Mouse (Mus musculus) cerebellum, postnatal 25 days (tissue): ENCODE results near the gene Hist1h4c.
"Not testable (repeated sequence)": the region's sequence is repeated elsewhere in the genome, so short reads cannot be mapped to it uniquely, and the experiment has no call there.

Experiments used
- DNase-seq, 2 experiments: peaks; one replicate each; pipeline ENCODE4 v3.0.0; 2021; ENCODE audit warnings: mixed read lengths in 2 of 2

Gene Hist1h4c

DNA sequence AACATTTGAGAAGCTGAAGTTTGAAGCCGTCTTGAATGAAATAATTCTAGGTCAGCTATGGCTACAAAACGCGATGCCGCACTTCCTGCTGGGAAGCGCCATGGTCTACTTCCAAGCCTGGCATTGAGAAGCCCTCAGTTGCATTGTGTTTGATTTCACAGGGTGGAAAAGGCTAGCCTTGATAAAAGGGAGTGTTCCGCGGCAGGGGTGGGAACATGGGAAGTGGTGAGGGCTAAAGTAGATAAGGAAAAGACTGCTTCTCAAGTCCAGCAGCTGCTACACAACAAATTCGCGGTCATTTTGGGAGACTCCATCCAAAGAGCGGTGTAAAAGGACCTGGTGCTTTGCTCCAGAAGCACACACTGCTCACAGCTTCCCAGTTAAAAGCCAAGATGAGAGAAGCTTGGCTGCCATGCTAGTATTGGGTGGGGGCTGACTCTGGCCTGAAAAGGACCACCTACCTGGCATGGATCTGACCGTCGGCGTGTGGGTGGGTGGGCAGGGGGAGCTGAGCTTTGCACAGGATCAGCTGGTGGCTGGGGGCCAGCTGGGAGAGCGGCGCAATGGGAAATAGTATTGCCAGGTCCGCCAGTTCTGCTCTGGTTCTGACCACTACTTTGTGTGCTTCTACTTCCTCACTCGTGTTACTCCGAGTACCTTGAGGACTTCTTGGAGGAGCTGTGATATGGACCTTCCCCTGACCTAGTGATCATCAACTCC is 30.4 kb upstream of the Hist1h4c start:
- DNase-seq: no peak

GRCm38 (mm10) chr13:23725213-23725612 is 27.0 kb upstream of the Hist1h4c start:
- DNase-seq: no peak

- no peak for DNase-seq
These were observed 26.0 kb upstream of the Hist1h4c start for GRCm38 (mm10) chr13:23724239-23724638.

GRCm38 (mm10) chr13:23717593-23718245 is 19.5 kb upstream of the Hist1h4c start:
- not testable (repeated sequence) for DNase-seq

GRCm38 (mm10) chr13:23717176-23717575 is 18.9 kb upstream of the Hist1h4c start:
- DNase-seq: no peak

DNA sequence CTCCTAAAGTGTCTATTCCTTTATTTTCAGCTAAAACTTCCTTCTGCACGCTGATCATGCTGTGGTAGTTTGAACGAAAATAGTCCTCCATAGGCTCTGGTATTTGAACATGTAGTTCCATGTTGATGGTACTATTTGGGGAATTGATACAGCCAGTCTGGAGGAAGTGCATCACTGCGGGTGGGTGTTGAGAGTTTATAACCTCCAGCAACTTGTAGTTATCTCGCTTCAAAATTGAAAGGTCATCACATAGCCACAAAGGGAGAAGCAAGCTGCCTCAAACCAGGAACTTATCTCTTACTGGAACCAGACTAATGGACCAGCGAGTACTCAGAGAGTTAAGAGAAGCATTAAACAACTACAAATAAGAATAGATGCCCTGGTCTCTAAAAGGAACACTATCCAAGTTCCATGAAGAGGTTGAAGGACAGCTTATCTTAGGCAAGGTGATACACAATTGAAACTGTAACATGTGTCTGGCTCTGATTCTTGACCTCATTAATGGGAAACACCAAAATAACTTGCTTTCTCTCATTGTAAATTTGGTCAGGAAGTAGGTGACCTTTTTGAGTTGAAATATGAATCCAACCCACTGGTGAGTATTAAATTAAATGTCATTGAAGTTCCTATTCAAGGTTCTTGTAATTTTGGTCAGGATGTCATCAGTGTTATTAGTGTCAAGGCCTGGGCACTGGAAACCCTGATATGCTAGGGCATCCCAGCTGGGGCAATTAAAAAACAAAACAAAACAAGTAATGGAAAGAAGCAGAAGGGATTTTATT is 18.2 kb upstream of the Hist1h4c start:
- DNase-seq: no peak

DNA sequence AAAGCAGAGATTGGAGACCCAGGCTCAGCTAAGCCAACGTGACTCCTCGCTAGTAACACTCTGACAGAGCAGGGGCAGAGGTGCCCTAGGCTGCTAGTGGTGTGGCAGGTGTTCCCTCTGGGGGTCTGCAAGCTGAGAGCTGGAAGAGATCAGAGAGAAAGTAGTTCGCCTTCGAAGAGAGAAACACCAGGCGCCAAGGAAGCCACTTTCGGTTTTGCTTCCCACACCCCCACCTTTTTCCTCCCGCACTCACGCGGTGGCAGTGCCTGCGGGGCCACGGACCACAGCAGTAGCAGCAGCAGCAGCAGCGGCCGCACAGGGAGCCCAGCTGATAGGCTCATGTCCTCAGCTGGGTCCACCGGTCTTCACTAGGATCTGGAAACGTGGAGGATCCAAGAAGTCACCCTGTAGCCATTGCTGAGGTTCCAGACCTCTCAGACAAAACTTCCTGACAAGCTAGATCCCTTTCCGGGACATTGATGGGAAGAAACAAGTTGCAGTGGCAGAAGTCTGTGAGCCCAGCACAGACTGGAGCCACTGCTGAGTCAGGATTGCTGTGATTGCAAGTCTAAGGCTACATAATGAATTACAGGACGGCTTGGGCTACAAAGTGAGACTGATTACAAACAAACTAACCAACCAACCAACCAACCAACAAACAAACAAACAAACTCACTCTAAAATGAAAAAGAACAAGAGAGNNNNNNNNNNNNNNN is 12.3 kb upstream of the Hist1h4c start, which contains the start of gene Hfe:
Gene Hfe, minus strand, starts transcription at position 481 of the 716 bp plus-strand sequence.
- DNase-seq: peak; percentile 23 to 24

- DNase-seq: no peak
These were observed 11.6 kb upstream of the Hist1h4c start for GRCm38 (mm10) chr13:23709714-23710373.

GRCm38 (mm10) chr13:23708654-23709053 is 10.4 kb upstream of the Hist1h4c start:
- DNase-seq: no peak

DNA sequence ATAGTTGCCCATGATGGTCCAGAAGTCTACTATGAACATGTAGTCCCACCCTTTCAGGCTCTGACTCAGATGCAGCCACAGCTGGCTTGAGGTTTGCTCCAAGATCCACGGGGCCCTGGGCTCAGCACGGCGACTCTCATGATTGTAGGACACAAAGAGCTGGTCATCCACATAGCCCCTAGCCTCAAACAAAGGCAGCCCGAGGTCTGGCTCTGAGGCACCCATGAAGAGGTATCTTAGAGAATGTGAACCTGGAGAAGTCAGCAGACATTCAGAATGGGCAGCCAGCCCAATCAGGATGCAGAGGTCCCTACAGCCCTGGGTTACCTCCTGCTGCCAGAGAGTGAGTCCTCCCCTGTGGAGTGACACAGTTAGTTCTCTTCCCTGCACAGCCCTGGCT is 9.8 kb upstream of the Hist1h4c start:
- DNase-seq: no peak

DNA sequence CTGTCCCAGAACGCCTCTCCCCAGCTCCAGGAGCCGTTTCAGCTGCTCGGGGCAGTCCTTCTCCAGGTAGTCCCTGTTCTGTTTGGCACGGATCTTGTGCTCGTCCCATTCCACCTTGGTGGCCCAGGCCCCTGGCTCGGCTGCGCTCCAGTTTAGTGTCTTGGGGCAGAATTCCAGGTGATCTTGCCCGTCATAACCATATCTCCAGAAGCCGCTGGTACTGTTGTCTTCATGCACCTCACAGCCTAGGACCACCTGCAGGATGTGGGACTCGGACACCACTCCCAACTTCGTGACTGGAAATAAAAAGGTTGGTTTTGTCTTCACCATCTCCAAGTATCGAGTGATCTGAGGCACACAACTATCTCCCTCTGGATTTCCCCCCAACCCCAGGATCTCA is 8.5 kb upstream of the Hist1h4c start:
- DNase-seq: no peak

- no peak for DNase-seq
These were observed 7.6 kb upstream of the Hist1h4c start for GRCm38 (mm10) chr13:23705751-23706356.

GRCm38 (mm10) chr13:23702801-23703200 is 4.5 kb upstream of the Hist1h4c start:
- not testable (repeated sequence) for DNase-seq

GRCm38 (mm10) chr13:23702220-23702619 is 4.0 kb upstream of the Hist1h4c start:
- DNase-seq: no peak

DNA sequence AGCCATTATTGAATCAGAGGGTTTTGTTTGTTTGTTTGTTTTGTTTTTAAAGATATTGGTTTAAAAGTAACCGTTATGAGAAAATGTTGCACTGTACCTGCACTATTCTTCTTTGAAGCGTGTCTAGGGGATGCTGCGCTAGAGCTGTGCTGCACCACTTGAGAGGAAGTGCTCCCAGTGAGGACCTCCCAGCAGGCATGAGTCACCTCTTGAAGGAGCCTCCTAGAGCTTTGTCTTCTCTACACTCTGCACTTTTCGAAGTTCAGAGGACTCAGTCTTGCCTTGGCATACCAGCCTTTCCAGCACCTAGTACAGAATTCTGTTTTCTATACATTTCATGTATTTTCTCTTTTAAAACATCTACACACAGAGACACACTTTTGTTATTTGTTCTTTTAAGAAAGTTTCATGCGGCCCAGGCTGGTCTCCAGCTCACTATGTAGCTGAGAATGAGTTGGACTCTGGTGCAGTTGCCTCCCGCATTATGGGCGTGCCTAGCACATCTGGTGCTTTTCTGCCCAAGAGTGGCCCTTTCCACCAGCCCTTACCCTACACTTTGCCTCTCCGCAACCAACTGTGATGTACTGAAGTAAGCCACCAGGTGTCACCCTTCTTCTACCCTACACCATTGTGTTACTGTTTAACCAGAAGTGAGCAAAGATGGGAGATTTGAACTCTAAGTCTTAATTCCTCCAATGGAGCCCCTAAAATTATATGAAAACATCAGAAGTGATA is 2.7 kb upstream of the Hist1h4c start:
- DNase-seq: peak; percentile 51 to 72

DNA sequence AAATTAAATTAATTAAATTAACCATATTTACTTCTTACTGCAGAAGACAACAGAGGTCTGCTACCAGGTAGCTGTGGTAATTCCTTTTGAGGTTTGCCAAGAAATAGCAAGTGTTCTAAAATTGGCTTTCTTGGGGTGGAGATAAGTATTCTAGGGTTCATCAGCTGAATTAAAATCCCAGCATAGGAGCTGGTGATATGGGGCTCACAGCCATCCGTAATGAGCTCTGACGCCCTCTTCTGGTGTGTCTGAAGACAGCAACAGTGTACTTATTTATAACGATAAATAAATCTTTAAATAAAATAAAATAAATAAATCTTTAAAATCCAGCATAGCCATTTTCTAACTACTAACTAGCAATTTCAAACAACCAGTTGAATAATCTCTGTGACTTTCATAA is 1.5 kb upstream of the Hist1h4c start:
- DNase-seq: no peak

- DNase-seq: no peak
These were observed 742 bp upstream of the Hist1h4c start for GRCm38 (mm10) chr13:23698996-23699395.

- DNase-seq: peak in 1 of 2 experiments; percentile 37
These were observed 559 bp downstream of the Hist1h4c start for GRCm38 (mm10) chr13:23697491-23698299.

DNA sequence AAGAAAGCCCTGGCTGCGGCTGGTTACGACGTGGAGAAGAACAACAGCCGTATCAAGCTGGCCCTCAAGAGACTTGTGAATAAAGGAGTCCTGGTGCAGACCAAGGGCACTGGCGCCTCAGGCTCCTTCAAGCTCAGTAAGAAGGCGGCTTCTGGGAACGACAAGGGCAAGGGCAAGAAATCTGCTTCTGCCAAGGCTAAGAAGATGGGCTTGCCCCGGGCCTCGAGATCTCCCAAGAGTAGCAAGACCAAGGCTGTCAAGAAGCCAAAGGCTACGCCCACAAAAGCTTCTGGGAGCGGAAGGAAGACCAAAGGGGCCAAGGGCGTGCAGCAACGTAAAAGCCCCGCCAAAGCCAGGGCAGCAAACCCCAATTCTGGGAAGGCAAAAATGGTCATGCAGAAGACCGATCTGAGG is 2.2 kb downstream of the Hist1h4c start:
- DNase-seq: no peak

DNA sequence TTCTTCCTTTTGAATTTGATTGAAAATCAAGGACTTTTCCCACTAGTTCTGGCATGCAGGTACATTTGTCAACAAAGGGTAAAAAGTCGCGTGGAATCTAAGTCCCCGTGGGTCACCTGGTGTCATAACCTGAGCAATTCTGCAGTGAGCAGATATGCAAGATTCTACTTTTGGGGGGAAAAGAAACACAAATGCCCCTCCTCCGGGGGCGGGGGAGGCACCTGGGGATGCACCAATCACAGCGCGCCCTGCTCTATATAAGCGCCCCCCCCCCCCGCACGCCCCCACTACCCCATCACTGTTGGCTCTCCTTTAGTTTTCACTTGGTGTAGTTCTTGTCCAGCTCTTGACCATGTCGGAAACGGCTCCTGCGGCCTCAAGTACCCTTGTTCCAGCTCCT is 2.7 kb downstream of the Hist1h4c start, which contains the start of gene Hist1h1t:
Gene Hist1h1t, plus strand, starts transcription at position 301 of the 400 bp plus-strand sequence.
- DNase-seq: no peak
